Mouse (Mus musculus): ENCODE results near the gene Enthd1.

DNA sequence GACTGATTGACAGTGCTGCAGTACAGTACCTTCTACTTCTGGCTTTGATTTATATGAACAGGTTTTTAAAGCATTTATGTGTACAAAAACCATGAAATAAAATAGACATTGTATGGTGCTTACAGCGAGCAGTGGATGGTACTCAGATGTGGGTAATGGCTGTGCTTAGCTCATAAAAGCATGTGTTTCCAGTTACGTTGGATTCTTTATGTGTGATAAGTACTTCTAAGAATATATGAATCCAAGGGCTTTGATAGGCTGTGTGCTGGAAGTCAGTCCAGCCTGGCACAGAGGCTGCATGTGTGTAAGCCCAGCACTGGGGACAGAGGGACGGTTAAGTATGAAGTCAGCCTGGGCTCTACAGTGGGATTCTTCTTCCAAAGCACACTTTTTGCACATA is 48.4 kb downstream of the Enthd1 start:
- TF ChIP-seq ZC3H11A (IDR thresholded peaks at IDR 0.05; ENCODE audit: borderline replicate concordance, low read depth, low read length) = no peak
- no peak for TF ChIP-seq HCFC1 (IDR thresholded peaks at IDR 0.05; ENCODE audit: borderline replicate concordance, insufficient read depth, low read length)
- TF ChIP-seq CHD2 (IDR thresholded peaks at IDR 0.05; ENCODE audit: low read depth, low read length) = no peak
- no peak for TF ChIP-seq ZNF384 (IDR thresholded peaks at IDR 0.05; ENCODE audit: low read depth, low read length)
- TF ChIP-seq MAFK (IDR thresholded peaks at IDR 0.05; ENCODE audit: insufficient read depth, low read depth, low read length) = no peak

Measured in ES-E14 (cell line).